Mouse (Mus musculus) 416B (cell line): ENCODE results near the gene Cep104.

Experiments
- DNase-seq: peaks from one replicate; pipeline ENCODE4 v3.0.0; 2011; ENCODE audit warnings: low read depth

The Cep104 gene

GRCm38 (mm10) chr4:153993505-153993904 is 18.5 kb downstream of the Cep104 start:
- peak; percentile 53 for DNase-seq

- no peak for DNase-seq
These were observed 30.5 kb downstream of the Cep104 start for GRCm38 (mm10) chr4:154005488-154005887.

GRCm38 (mm10) chr4:154006264-154006663 is 31.3 kb downstream of the Cep104 start:
- DNase-seq, result no peak

GRCm38 (mm10) chr4:154007759-154008158 is 32.8 kb downstream of the Cep104 start:
- DNase-seq, result no peak

GRCm38 (mm10) chr4:154010907-154011645 is 36.1 kb downstream of the Cep104 start:
- peak; percentile 27 for DNase-seq

GRCm38 (mm10) chr4:154011646-154012089 is 36.7 kb downstream of the Cep104 start, which contains the start of gene Lrrc47:
Gene Lrrc47 (plus strand): TSS chr4:154011731.
- DNase-seq, result peak; percentile 83

- DNase-seq, result peak; percentile 56
These were observed 37.3 kb downstream of the Cep104 start for GRCm38 (mm10) chr4:154012132-154012882.

- no peak for DNase-seq
These were observed 40.5 kb downstream of the Cep104 start for GRCm38 (mm10) chr4:154015476-154015875.

- DNase-seq, result peak; percentile 45
These were observed 44.6 kb downstream of the Cep104 start for GRCm38 (mm10) chr4:154019571-154019970.

- DNase-seq, result no peak
These were observed 46.4 kb downstream of the Cep104 start for GRCm38 (mm10) chr4:154021432-154021831.

GRCm38 (mm10) chr4:154022407-154022806 is 47.4 kb downstream of the Cep104 start:
- DNase-seq, result no peak

- no peak for DNase-seq
These were observed 47.9 kb downstream of the Cep104 start for GRCm38 (mm10) chr4:154022844-154023243.

GRCm38 (mm10) chr4:154023754-154024601 is 49.0 kb downstream of the Cep104 start:
- peak; percentile 7 for DNase-seq

- DNase-seq, result no peak
These were observed 49.9 kb downstream of the Cep104 start for GRCm38 (mm10) chr4:154024729-154025521.

GRCm38 (mm10) chr4:154025641-154026440 is 50.8 kb downstream of the Cep104 start, which contains the start of gene Smim1:
Gene Smim1 (minus strand): TSS chr4:154026230.
- DNase-seq, result no peak

- no peak for DNase-seq
These were observed 51.4 kb downstream of the Cep104 start for GRCm38 (mm10) chr4:154026441-154026761.

GRCm38 (mm10) chr4:154028066-154028465 is 53.1 kb downstream of the Cep104 start:
- DNase-seq, result no peak

- DNase-seq, result peak; percentile 33
These were observed 53.7 kb downstream of the Cep104 start for GRCm38 (mm10) chr4:154028646-154029045.

- DNase-seq, result no peak
These were observed 62.1 kb downstream of the Cep104 start for GRCm38 (mm10) chr4:154037123-154037522.

- no peak for DNase-seq
These were observed 67.6 kb downstream of the Cep104 start, which contains the start of gene Ccdc27 for GRCm38 (mm10) chr4:154042577-154042976. Gene Ccdc27 (minus strand): TSS chr4:154042677.
